Mouse (Mus musculus) MEL (cell line): ENCODE data around the gene Dbn1. TPM values are rescaled to one million over a fixed set of nuclear protein-coding genes. Genes with fewer than 3 reads are reported as not detected.

Experiments used
- DNase-seq: peaks from one replicate; pipeline ENCODE4 v3.0.0; 2011; ENCODE audit warnings: low read depth, low spot score
- H3K27ac ChIP-seq: 2 replicates; pipeline ENCODE4 v1.5.1; 2012; ENCODE audit warnings: low read depth, mild to moderate bottlenecking, control low read depth, low read length, moderate library complexity; ENCODE audit not compliant: control insufficient read depth
- H3K27me3 ChIP-seq, 2 experiments: fragments of 150-350 bp in 1 of 2; sonication (generic) in 1 of 2; 2 replicates each; pipeline ENCODE4 v1.6.1; 2012; ENCODE audit warnings: low read length in 2 of 2, mild to moderate bottlenecking in 2 of 2, improper control_type of control experiment in 1 of 2, moderate library complexity in 1 of 2; ENCODE audit not compliant: insufficient read depth in 2 of 2, control insufficient read depth in 1 of 2
- H3K36me3 ChIP-seq, 2 experiments: 2 replicates each; pipeline ENCODE4 v1.6.1; 2012 to 2014; ENCODE audit warnings: low read length in 2 of 2, improper control_type of control experiment in 1 of 2, inconsistent platforms in 1 of 2, mild to moderate bottlenecking in 1 of 2; ENCODE audit not compliant: insufficient read depth in 2 of 2, control insufficient read depth in 1 of 2
- H3K4me1 ChIP-seq, 2 experiments: fragments of 150-350 bp in 1 of 2; sonication (generic) in 1 of 2; 2 replicates each; pipeline ENCODE4 v1.6.1; 2012; ENCODE audit warnings: low read length in 2 of 2, improper control_type of control experiment in 1 of 2, mild to moderate bottlenecking in 1 of 2; ENCODE audit not compliant: insufficient read depth in 2 of 2, control insufficient read depth in 1 of 2
- H3K4me3 ChIP-seq, 2 experiments: fragments of 150-350 bp in 1 of 2; sonication (generic) in 1 of 2; 2 replicates each; pipeline ENCODE4 v1.5.1; 2012; ENCODE audit warnings: low read depth in 2 of 2, low read length in 2 of 2, mild to moderate bottlenecking in 2 of 2, moderate library complexity in 2 of 2, control low read depth in 1 of 2, improper control_type of control experiment in 1 of 2; ENCODE audit not compliant: control insufficient read depth in 1 of 2, insufficient read depth in 1 of 2
- H3K79me2 ChIP-seq: 2 replicates; pipeline ENCODE4 v1.6.1; 2012; ENCODE audit warnings: mild to moderate bottlenecking, low read length, moderate library complexity; ENCODE audit not compliant: control insufficient read depth, poor library complexity, insufficient read depth
- H3K9ac ChIP-seq: 2 replicates; pipeline ENCODE4 v1.6.1; 2012; ENCODE audit warnings: low read depth, mild to moderate bottlenecking, control low read depth, low read length, moderate library complexity; ENCODE audit not compliant: control insufficient read depth, poor library complexity, severe bottlenecking
- H3K9me3 ChIP-seq: fragments of 150-350 bp; sonication (generic); replicated peaks from 2 replicates; pipeline ENCODE4 v1.6.1; 2012; ENCODE audit warnings: mild to moderate bottlenecking, low read length, improper control_type of control experiment, moderate library complexity; ENCODE audit not compliant: insufficient read depth
- BHLHE40 ChIP-seq: IDR thresholded peaks from 2 replicates; pipeline ENCODE4 v1.6.1; 2012; ENCODE audit warnings: low read depth, mild to moderate bottlenecking, inconsistent platforms, low read length, improper control_type of control experiment, borderline replicate concordance
- CHD1 ChIP-seq: IDR thresholded peaks from 2 replicates; pipeline ENCODE4 v1.6.1; 2012; ENCODE audit warnings: low read depth, mild to moderate bottlenecking, inconsistent platforms, low read length, improper control_type of control experiment
- CTCF ChIP-seq, 3 experiments: IDR thresholded peaks in 2 of 3; conservative IDR thresholded peaks in 1 of 3; 2 replicates each; pipeline ENCODE4 v1.5.1; 2011 to 2012; ENCODE audit warnings: low read length in 3 of 3, low read depth in 2 of 3, mild to moderate bottlenecking in 2 of 3, improper control_type of control experiment in 1 of 3, inconsistent platforms in 1 of 3, mixed read lengths in 1 of 3, moderate library complexity in 1 of 3; ENCODE audit not compliant: control insufficient read depth in 1 of 3, insufficient read depth in 1 of 3, poor library complexity in 1 of 3, severe bottlenecking in 1 of 3
- ELF1 ChIP-seq: IDR thresholded peaks from 2 replicates; pipeline ENCODE4 v1.6.1; 2014; ENCODE audit warnings: low read depth, mild to moderate bottlenecking, inconsistent platforms, low read length, improper control_type of control experiment, moderate library complexity
- EP300 ChIP-seq, 2 experiments: IDR thresholded peaks; 2 replicates each; pipeline ENCODE4 v1.6.1; 2011; ENCODE audit warnings: improper control_type of control experiment in 2 of 2, low read length in 2 of 2, low read depth in 1 of 2, mild to moderate bottlenecking in 1 of 2
- ETS1 ChIP-seq: IDR thresholded peaks from 2 replicates; pipeline ENCODE4 v1.6.1; 2012; ENCODE audit warnings: low read depth, mild to moderate bottlenecking, inconsistent platforms, low read length, improper control_type of control experiment, moderate library complexity
- GABPA ChIP-seq: IDR thresholded peaks from 2 replicates; pipeline ENCODE4 v1.6.1; 2012; ENCODE audit warnings: low read depth, mild to moderate bottlenecking, inconsistent platforms, low read length, improper control_type of control experiment, moderate library complexity
- GATA1 ChIP-seq: IDR thresholded peaks from 2 replicates; pipeline ENCODE4 v1.6.1; 2011; ENCODE audit warnings: low read depth, low read length, improper control_type of control experiment
- HCFC1 ChIP-seq: IDR thresholded peaks from 2 replicates; pipeline ENCODE4 v1.6.1; 2012; ENCODE audit warnings: low read depth, mild to moderate bottlenecking, inconsistent platforms, low read length, improper control_type of control experiment, moderate library complexity
- MAFK ChIP-seq: IDR thresholded peaks from 2 replicates; pipeline ENCODE4 v1.6.1; 2011; ENCODE audit warnings: low read depth, mild to moderate bottlenecking, low read length, improper control_type of control experiment, borderline replicate concordance
- MAX ChIP-seq: IDR thresholded peaks from 2 replicates; pipeline ENCODE4 v1.6.1; 2011; ENCODE audit warnings: low read length, improper control_type of control experiment
- MAZ ChIP-seq: IDR thresholded peaks from 2 replicates; pipeline ENCODE4 v1.6.1; 2012; ENCODE audit warnings: low read depth, mild to moderate bottlenecking, inconsistent platforms, low read length, improper control_type of control experiment
- MEF2A ChIP-seq: IDR thresholded peaks from 2 replicates; pipeline ENCODE4 v1.6.1; 2014; ENCODE audit warnings: low read depth, mild to moderate bottlenecking, inconsistent platforms, low read length, improper control_type of control experiment; ENCODE audit not compliant: poor library complexity, insufficient replicate concordance, severe bottlenecking; ENCODE audit errors: extremely low read depth
- MXI1 ChIP-seq: IDR thresholded peaks from 2 replicates; pipeline ENCODE4 v1.6.1; 2011; ENCODE audit warnings: mild to moderate bottlenecking, low read depth, low read length, improper control_type of control experiment
- MYC ChIP-seq: IDR thresholded peaks from 2 replicates; pipeline ENCODE4 v1.6.1; 2011; ENCODE audit warnings: low read depth, mild to moderate bottlenecking, low read length, improper control_type of control experiment, moderate library complexity
- NELFE ChIP-seq: IDR thresholded peaks from 2 replicates; pipeline ENCODE4 v1.6.1; 2011; ENCODE audit warnings: low read depth, low read length, improper control_type of control experiment
- POLR2A ChIP-seq, 2 experiments: IDR thresholded peaks; 2 replicates each; pipeline ENCODE4 v1.6.1; 2011 to 2012; ENCODE audit warnings: low read length in 2 of 2, mild to moderate bottlenecking in 2 of 2, control low read depth in 1 of 2, improper control_type of control experiment in 1 of 2, low read depth in 1 of 2, moderate library complexity in 1 of 2; ENCODE audit not compliant: control insufficient read depth in 1 of 2, insufficient read depth in 1 of 2, poor library complexity in 1 of 2
- RCOR1 ChIP-seq: IDR thresholded peaks from 2 replicates; pipeline ENCODE4 v1.6.1; 2012; ENCODE audit warnings: low read depth, mild to moderate bottlenecking, inconsistent platforms, low read length, improper control_type of control experiment
- SIN3A ChIP-seq: IDR thresholded peaks from 2 replicates; pipeline ENCODE4 v1.6.1; 2012; ENCODE audit warnings: low read length, improper control_type of control experiment, inconsistent platforms
- TAL1 ChIP-seq: IDR thresholded peaks from 2 replicates; pipeline ENCODE4 v1.6.1; 2012; ENCODE audit warnings: mild to moderate bottlenecking, inconsistent platforms, low read length, moderate library complexity, mixed read lengths
- TBP ChIP-seq: IDR thresholded peaks from 2 replicates; pipeline ENCODE4 v1.8.0; 2011; ENCODE audit warnings: low read depth, low read length, improper control_type of control experiment
- TCF12 ChIP-seq: IDR thresholded peaks from 2 replicates; pipeline ENCODE4 v1.6.1; 2014; ENCODE audit warnings: low read depth, mild to moderate bottlenecking, inconsistent platforms, low read length, improper control_type of control experiment, moderate library complexity
- USF1 ChIP-seq: IDR thresholded peaks from 2 replicates; pipeline ENCODE4 v1.6.1; 2014; ENCODE audit warnings: low read depth, mild to moderate bottlenecking, inconsistent platforms, low read length, improper control_type of control experiment, moderate library complexity
- USF2 ChIP-seq, 2 experiments: IDR thresholded peaks; 2 replicates each; pipeline ENCODE4 v1.6.1; 2011 to 2012; ENCODE audit warnings: improper control_type of control experiment in 2 of 2, low read length in 2 of 2, borderline replicate concordance in 1 of 2, inconsistent platforms in 1 of 2, low read depth in 1 of 2, mild to moderate bottlenecking in 1 of 2; ENCODE audit not compliant: insufficient read depth in 1 of 2
- ZC3H11A ChIP-seq: IDR thresholded peaks from 2 replicates; pipeline ENCODE4 v1.6.1; 2012; ENCODE audit warnings: low read depth, mild to moderate bottlenecking, inconsistent platforms, low read length, improper control_type of control experiment
- polyA plus RNA-seq, 2 experiments: library from polyadenylated mRNA; stranded (reverse) in 1 of 2; unstranded in 1 of 2; fragments of >175 nt in 1 of 2; fragments of >200 nt in 1 of 2; gene quantifications; 2 replicates each; pipeline versions ENCODE4 v1.2.1 to v1.2.4; 2012; ENCODE audit warnings: low replicate concordance in 2 of 2, low read depth in 1 of 2; ENCODE audit not compliant: insufficient read length in 2 of 2, insufficient read depth in 1 of 2, missing spikeins in 1 of 2
- total RNA-seq: library from RNA; depleted of rRNA; stranded (reverse); fragments of 300-350 nt; gene quantifications from 2 replicates; pipeline ENCODE4 v1.2.3, GENCODE M21; 2012

Gene Dbn1
- total and polyA plus RNA-seq, 3 experiments, result 0.04 to 0.53 TPM; not detected in 1

DNA sequence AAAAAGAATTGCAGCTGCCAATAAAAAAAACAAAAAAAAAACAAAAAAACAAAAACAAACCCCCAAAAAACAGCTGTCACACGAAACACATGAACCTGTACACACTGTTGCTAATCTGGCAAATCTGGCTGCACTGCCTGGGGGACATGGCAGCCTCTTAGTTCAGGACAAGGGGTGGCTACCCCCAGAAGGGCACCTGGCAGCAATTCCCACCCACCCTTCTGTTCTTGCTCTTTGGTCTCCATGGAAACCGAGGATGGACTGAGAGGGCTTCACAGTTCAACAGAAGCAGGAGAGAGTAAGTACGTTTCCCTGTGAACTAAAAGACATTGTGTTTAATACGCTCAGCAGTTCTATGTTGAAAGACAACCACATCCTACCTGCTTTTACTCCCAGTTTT lies 7.8 kb upstream of the Dbn1 start:
- Histone ChIP-seq H3K4me3 (no peak overlapping the region), H3K79me2 (no peaks in the 10 kb centered on the region), H3K9me3 (no peaks in the 10 kb centered on the region), H3K9ac (no peak overlapping the region), H3K36me3 (peaks cover 0 to 11% of the 10 kb centered on the region in 2 experiments; a peak in 2 of 4 replicates), H3K27me3 (no peaks in the 10 kb centered on the region; a peak in 1 of 4 replicates), H3K4me1 (peaks cover 0 to 15% of the 10 kb centered on the region in 2 experiments; a peak in 2 of 4 replicates), H3K27ac (no peak overlapping the region)
- TF ChIP-seq USF2 (IDR thresholded peaks at IDR 0.05; ENCODE audit: borderline replicate concordance in 1 of 2, insufficient read depth in 1 of 2, low read depth in 1 of 2, low read length in 2 of 2) (no peak), HCFC1 (no peak), BHLHE40 (no peak), ELF1 (no peak), MEF2A (no peak), POLR2A (IDR thresholded peaks at IDR 0.05; ENCODE audit: control insufficient read depth in 1 of 2, insufficient read depth in 1 of 2, low read depth in 1 of 2, low read length in 2 of 2, poor library complexity in 1 of 2) (no peak), NELFE (no peak), ZC3H11A (no peak), MXI1 (no peak), CTCF (IDR thresholded peaks at IDR 0.05 in 2 of 3, conservative IDR thresholded peaks at IDR 0.05 in 1 of 3; ENCODE audit: control insufficient read depth in 1 of 3, insufficient read depth in 1 of 3, low read depth in 2 of 3, low read length in 3 of 3, poor library complexity in 1 of 3, severe bottlenecking in 1 of 3) (no peak), GABPA (no peak), TBP (no peak)
- no peak for DNase-seq

GRCm38 (mm10) chr13:55494883-55495621 lies 7.1 kb upstream of the Dbn1 start:
- Histone ChIP-seq H3K79me2 (no peaks in the 10 kb centered on the region), H3K4me1 (peaks cover 0 to 15% of the 10 kb centered on the region in 2 experiments; a peak in 2 of 4 replicates), H3K27me3 (no peaks in the 10 kb centered on the region; a peak in 1 of 4 replicates), H3K27ac (no peak overlapping the region), H3K9ac (no peak overlapping the region), H3K9me3 (no peaks in the 10 kb centered on the region), H3K4me3 (no peak overlapping the region), H3K36me3 (peaks cover 0 to 11% of the 10 kb centered on the region in 2 experiments; a peak in 2 of 4 replicates)
- TF ChIP-seq GATA1 (peak; percentile 73), USF1 (no peak), HCFC1 (peak; percentile 48), ETS1 (peak; percentile 95), MXI1 (peak; percentile 94), MAZ (peak; percentile 96), CTCF (IDR thresholded peaks at IDR 0.05 in 2 of 3, conservative IDR thresholded peaks at IDR 0.05 in 1 of 3; ENCODE audit: control insufficient read depth in 1 of 3, insufficient read depth in 1 of 3, low read depth in 2 of 3, low read length in 3 of 3, poor library complexity in 1 of 3, severe bottlenecking in 1 of 3) (no peak), RCOR1 (peak; percentile 93), MAX (peak; percentile 61), MEF2A (0 out of 2 replicates have a peak, but pooled peaks have one; percentile 41), MYC (no peak), TCF12 (peak; percentile 93), MAFK (0 out of 2 replicates have a peak, but pooled peaks have one; percentile 28), SIN3A (peak; percentile 95), ELF1 (0 out of 2 replicates have a peak, but pooled peaks have one; percentile 27), TAL1 (peak; percentile 38), GABPA (no peak), EP300 (IDR thresholded peaks at IDR 0.05; ENCODE audit: low read depth in 1 of 2, low read length in 2 of 2) (peak in 1 of 2 experiments; percentile 74), CHD1 (no peak), BHLHE40 (peak; percentile 68; the same call in 1 of the 2 replicates)
- peak; percentile 94 for DNase-seq
